In the genomic region with DNA sequence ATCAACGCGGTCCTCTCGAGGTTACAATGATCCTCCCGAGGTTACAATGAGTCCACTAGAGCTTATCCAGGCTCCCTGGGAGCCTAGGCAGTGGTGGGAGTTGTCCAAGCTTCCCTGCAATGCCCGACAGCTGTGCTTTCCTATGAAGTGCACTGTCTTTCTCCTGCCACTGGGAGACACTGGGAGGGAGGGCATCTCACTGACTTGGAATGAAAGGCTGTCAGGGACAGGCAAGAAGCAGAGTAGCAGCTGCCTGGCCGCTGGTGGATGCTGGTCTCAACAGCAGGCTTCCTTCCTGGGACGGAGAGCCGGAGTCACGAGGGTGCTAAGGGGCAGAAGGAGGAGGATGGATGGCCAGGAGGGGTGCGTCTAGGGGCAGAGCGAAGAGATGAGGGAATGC, we compare ENCODE assay signal across 11 mouse cellular contexts. TPM values are rescaled to one million over a fixed set of nuclear protein-coding genes. Genes with fewer than 3 reads are reported as not detected.
DNase-seq lines count a peak whose midpoint lies in the region; ATAC-seq and TF ChIP-seq lines count a peak whose summit lies in the region.
"Had no signal": no experiment of that assay in that cellular context is flagged by ENCODE, and none has a peak within 500 bp of the region (broad histone marks: within the 10 kb centered on the region; RNA-seq: fewer than 3 reads in every experiment).

No protein-coding gene starts in this region.

- no peaks in the 10 kb centered on the region for H3K9me3 ChIP-seq in intestine, postnatal 0 days (ENCODE audit: control insufficient read depth)
- H3K9me3 ChIP-seq in liver, embryonic 11.5 days (ENCODE audit: control insufficient read depth, low read length), result no peaks in the 10 kb centered on the region; the same call in 1 of the 2 replicates
- H3K9me3 ChIP-seq: embryonic facial prominence, embryonic 15.5 days; stomach, embryonic 15.5 days had no signal

- H3K27ac ChIP-seq in intestine, postnatal 0 days (ENCODE audit: low read depth, low read length), result peak overlapping the region; percentile 21; the same call in 1 of the 2 replicates
- no peak overlapping the region for H3K27ac ChIP-seq in cerebellum, adult 2 months (ENCODE audit: insufficient read depth, low read length)
- no peak overlapping the region for H3K27ac ChIP-seq in liver, embryonic 11.5 days (ENCODE audit: low read depth, low read length)
- H3K27ac ChIP-seq: embryonic facial prominence, embryonic 15.5 days; liver, embryonic 13.5 days; stomach, embryonic 15.5 days had no signal

- no peak overlapping the region for H3K9ac ChIP-seq in intestine, postnatal 0 days (ENCODE audit: low read depth, low read length)
- no peak overlapping the region for H3K9ac ChIP-seq in liver, embryonic 11.5 days (ENCODE audit: low read depth, low read length)
- H3K9ac ChIP-seq: embryonic facial prominence, embryonic 15.5 days; liver, embryonic 13.5 days; stomach, embryonic 15.5 days had no signal

- H3K4me2 ChIP-seq in intestine, postnatal 0 days (replicated peaks; ENCODE audit: low read depth), result no peak overlapping the region
- no peak overlapping the region for H3K4me2 ChIP-seq in liver, embryonic 11.5 days
- H3K4me2 ChIP-seq: embryonic facial prominence, embryonic 15.5 days; liver, embryonic 13.5 days; stomach, embryonic 15.5 days had no signal

- peaks cover 29% of the 10 kb centered on the region for H3K27me3 ChIP-seq in intestine, postnatal 0 days (replicated peaks; ENCODE audit: control insufficient read depth, insufficient read depth, low read length)
- no peaks in the 10 kb centered on the region for H3K27me3 ChIP-seq in cerebellum, adult 2 months (ENCODE audit: control insufficient read depth, insufficient read depth, low read length)
- H3K27me3 ChIP-seq in liver, embryonic 11.5 days (replicated peaks; ENCODE audit: control insufficient read depth, insufficient read depth, low read length), result peaks cover 71% of the 10 kb centered on the region

- WGBS in intestine, postnatal 0 days, result 23% methylated on average over 11 of the region's 11 CpGs
- 10% methylated on average over 11 of the region's 11 CpGs for WGBS in cerebellum, adult 2 months
- WGBS in liver, embryonic 11.5 days, result 21% methylated on average over 11 of the region's 11 CpGs

- H3K4me3 ChIP-seq in intestine, postnatal 0 days (ENCODE audit: low read depth, low read length), result no peak overlapping the region
- no peak overlapping the region for H3K4me3 ChIP-seq in cerebellum, adult 2 months (replicated peaks; ENCODE audit: insufficient read depth, low read depth, low read length)
- H3K4me3 ChIP-seq in liver, embryonic 11.5 days (ENCODE audit: low read depth, low read length), result no peak overlapping the region
- H3K4me3 ChIP-seq: embryonic facial prominence, embryonic 15.5 days; liver, embryonic 13.5 days; stomach, embryonic 15.5 days had no signal

- TF ChIP-seq CTCF in intestine, postnatal 0 days (IDR thresholded peaks at IDR 0.05; ENCODE audit: low read depth), result peak; percentile 52
- TF ChIP-seq CTCF in cerebellum, adult 2 months (IDR thresholded peaks at IDR 0.05; ENCODE audit: borderline replicate concordance, insufficient read depth, low read depth, low read length), result no peak

- no peak for TF ChIP-seq POLR2A in cerebellum, adult 2 months (IDR thresholded peaks at IDR 0.05; ENCODE audit: borderline replicate concordance, insufficient read depth, low read length)

- H3K4me1 ChIP-seq in intestine, postnatal 0 days (replicated peaks; ENCODE audit: control insufficient read depth, insufficient read depth, low read length), result 0 out of 2 replicates have a peak, but pooled peaks cover 4% of the 10 kb centered on the region
- 0 out of 2 replicates have a peak, but pooled peaks cover 6% of the 10 kb centered on the region for H3K4me1 ChIP-seq in cerebellum, adult 2 months (ENCODE audit: control insufficient read depth, insufficient read depth, low read length)
- peaks cover 6% of the 10 kb centered on the region for H3K4me1 ChIP-seq in liver, embryonic 11.5 days (replicated peaks; ENCODE audit: control insufficient read depth, insufficient read depth, low read length)

- H3K36me3 ChIP-seq in intestine, postnatal 0 days (ENCODE audit: control insufficient read depth, insufficient read depth), result no peaks in the 10 kb centered on the region
- no peaks in the 10 kb centered on the region for H3K36me3 ChIP-seq in liver, embryonic 11.5 days (ENCODE audit: control insufficient read depth, insufficient read depth, low read length)
- H3K36me3 ChIP-seq: embryonic facial prominence, embryonic 15.5 days; liver, embryonic 13.5 days; stomach, embryonic 15.5 days had no signal

- ATAC-seq in frontal cortex, adult (ENCODE audit: low TSS enrichment), result 0 out of 2 replicates have a peak, but pooled peaks have one; percentile 13
- 0 out of 2 replicates have a peak, but pooled peaks have one; percentile 7 for ATAC-seq in intestine, postnatal 0 days
- no peak for ATAC-seq in liver, embryonic 11.5 days (replicated peaks; ENCODE audit: low FRiP score)

- no peak for DNase-seq in frontal cortex, postnatal 36 days (ENCODE audit: low spot score in 2 of 2)
- DNase-seq in ovary, postnatal 36 days (ENCODE audit: low spot score), result peak; percentile 21
- DNase-seq in ovary, postnatal 14 days (ENCODE audit: low spot score), result no peak
- DNase-seq in cerebellum, adult 2 months, result no peak
- DNase-seq in heart, postnatal 4 days, result no peak
- DNase-seq in liver, embryonic 11.5 days (ENCODE audit: low spot score), result no peak
- DNase-seq: liver, embryonic 13.5 days had no signal

RNA-seq across cellular contexts. Expression of gene Pianp, which starts 2.6 kb away (rescaled TPM):
- 1.8 and 2.1 TPM in 2 replicates for polyA plus RNA-seq in intestine, postnatal 0 days (2015; fragmentation: Nextera tagmentation; extraction: Ambion mirVana)
- 104 and 109 TPM in 2 replicates for polyA plus RNA-seq in cerebellum, adult 2 months (2012; rRNA removed)
- 1 to 10 TPM in 1 of 2 experiments, under 1 TPM in 1; 0.69 to 1.5 TPM for total RNA-seq in heart, postnatal 4 days (2021)
- polyA plus RNA-seq in liver, embryonic 11.5 days (2014; fragmentation: Nextera tagmentation; extraction: Ambion mirVana), result 0.30 and 0.40 TPM in 2 replicates

RNA-seq across cellular contexts. Expression of gene Zfp384, which starts 15.1 kb away (rescaled TPM):
- 8.2 TPM in 2 replicates for polyA plus RNA-seq in intestine, postnatal 0 days (2015; fragmentation: Nextera tagmentation; extraction: Ambion mirVana)
- 57.3 and 64.8 TPM in 2 replicates for polyA plus RNA-seq in cerebellum, adult 2 months (2012; rRNA removed)
- total RNA-seq in heart, postnatal 4 days (2021), result 10 to 100 TPM; 28.5 to 30.7 TPM
- polyA plus RNA-seq in liver, embryonic 11.5 days (2014; fragmentation: Nextera tagmentation; extraction: Ambion mirVana), result 7.6 and 7.9 TPM in 2 replicates

RNA-seq across cellular contexts. Expression of gene Cops7a, which starts 28.5 kb away (rescaled TPM):
- 105 and 110 TPM in 2 replicates for polyA plus RNA-seq in intestine, postnatal 0 days (2015; fragmentation: Nextera tagmentation; extraction: Ambion mirVana)
- polyA plus RNA-seq in cerebellum, adult 2 months (2012; rRNA removed), result 276 and 289 TPM in 2 replicates
- 100 to 1,000 TPM; 107 to 110 TPM for total RNA-seq in heart, postnatal 4 days (2021)
- polyA plus RNA-seq in liver, embryonic 11.5 days (2014; fragmentation: Nextera tagmentation; extraction: Ambion mirVana), result 147 and 159 TPM in 2 replicates

RNA-seq across cellular contexts. Expression of gene Ing4, which starts 45.7 kb away (rescaled TPM):
- 65.4 and 70.1 TPM in 2 replicates for polyA plus RNA-seq in intestine, postnatal 0 days (2015; fragmentation: Nextera tagmentation; extraction: Ambion mirVana)
- polyA plus RNA-seq in cerebellum, adult 2 months (2012; rRNA removed), result 75.7 and 80.2 TPM in 2 replicates
- total RNA-seq in heart, postnatal 4 days (2021), result 10 to 100 TPM; 40.8 to 43.6 TPM
- 60.0 and 63.8 TPM in 2 replicates for polyA plus RNA-seq in liver, embryonic 11.5 days (2014; fragmentation: Nextera tagmentation; extraction: Ambion mirVana)

RNA-seq across cellular contexts. Expression of gene Acrbp, which starts 55.6 kb away (rescaled TPM):
- 3.1 and 4.1 TPM in 2 replicates for polyA plus RNA-seq in intestine, postnatal 0 days (2015; fragmentation: Nextera tagmentation; extraction: Ambion mirVana)
- polyA plus RNA-seq in cerebellum, adult 2 months (2012; rRNA removed), result 23.7 and 24.8 TPM in 2 replicates
- 1 to 10 TPM; 1.7 to 3.2 TPM for total RNA-seq in heart, postnatal 4 days (2021)
- polyA plus RNA-seq in liver, embryonic 11.5 days (2014; fragmentation: Nextera tagmentation; extraction: Ambion mirVana), result 6.0 and 7.4 TPM in 2 replicates

Comparison
In these comparisons a context has a peak if more than half of its experiments do, and no peak if none do; other contexts are left out.
1. RNA of gene Pianp, which starts 2.6 kb away (polyA plus RNA-seq): 104 to 109 TPM in cerebellum, adult 2 months; 1.8 to 2.1 TPM in intestine, postnatal 0 days and 0.30 to 0.40 TPM in liver, embryonic 11.5 days; every median in the first group is over 10 times any median in the second.